Mouse (Mus musculus) MEL (cell line): ENCODE results near the gene Cyp2c55. TPM values are rescaled to one million over a fixed set of nuclear protein-coding genes. Genes with fewer than 3 reads are reported as not detected.

Experiments used
- DNase-seq: peaks from one replicate; pipeline ENCODE4 v3.0.0; 2011; ENCODE audit warnings: low read depth, low spot score
- H3K27ac ChIP-seq: 2 replicates; pipeline ENCODE4 v1.5.1; 2012; ENCODE audit warnings: low read depth, mild to moderate bottlenecking, control low read depth, low read length, moderate library complexity; ENCODE audit not compliant: control insufficient read depth
- H3K27me3 ChIP-seq, 2 experiments: fragments of 150-350 bp in 1 of 2; sonication (generic) in 1 of 2; 2 replicates each; pipeline ENCODE4 v1.6.1; 2012; ENCODE audit warnings: low read length in 2 of 2, mild to moderate bottlenecking in 2 of 2, improper control_type of control experiment in 1 of 2, moderate library complexity in 1 of 2; ENCODE audit not compliant: insufficient read depth in 2 of 2, control insufficient read depth in 1 of 2
- H3K36me3 ChIP-seq, 2 experiments: 2 replicates each; pipeline ENCODE4 v1.6.1; 2012 to 2014; ENCODE audit warnings: low read length in 2 of 2, improper control_type of control experiment in 1 of 2, inconsistent platforms in 1 of 2, mild to moderate bottlenecking in 1 of 2; ENCODE audit not compliant: insufficient read depth in 2 of 2, control insufficient read depth in 1 of 2
- H3K4me1 ChIP-seq, 2 experiments: fragments of 150-350 bp in 1 of 2; sonication (generic) in 1 of 2; 2 replicates each; pipeline ENCODE4 v1.6.1; 2012; ENCODE audit warnings: low read length in 2 of 2, improper control_type of control experiment in 1 of 2, mild to moderate bottlenecking in 1 of 2; ENCODE audit not compliant: insufficient read depth in 2 of 2, control insufficient read depth in 1 of 2
- H3K4me3 ChIP-seq, 2 experiments: fragments of 150-350 bp in 1 of 2; sonication (generic) in 1 of 2; 2 replicates each; pipeline ENCODE4 v1.5.1; 2012; ENCODE audit warnings: low read depth in 2 of 2, low read length in 2 of 2, mild to moderate bottlenecking in 2 of 2, moderate library complexity in 2 of 2, control low read depth in 1 of 2, improper control_type of control experiment in 1 of 2; ENCODE audit not compliant: control insufficient read depth in 1 of 2, insufficient read depth in 1 of 2
- H3K79me2 ChIP-seq: 2 replicates; pipeline ENCODE4 v1.6.1; 2012; ENCODE audit warnings: mild to moderate bottlenecking, low read length, moderate library complexity; ENCODE audit not compliant: control insufficient read depth, poor library complexity, insufficient read depth
- H3K9ac ChIP-seq: 2 replicates; pipeline ENCODE4 v1.6.1; 2012; ENCODE audit warnings: low read depth, mild to moderate bottlenecking, control low read depth, low read length, moderate library complexity; ENCODE audit not compliant: control insufficient read depth, poor library complexity, severe bottlenecking
- H3K9me3 ChIP-seq: fragments of 150-350 bp; sonication (generic); replicated peaks from 2 replicates; pipeline ENCODE4 v1.6.1; 2012; ENCODE audit warnings: mild to moderate bottlenecking, low read length, improper control_type of control experiment, moderate library complexity; ENCODE audit not compliant: insufficient read depth
- BHLHE40 ChIP-seq: IDR thresholded peaks from 2 replicates; pipeline ENCODE4 v1.6.1; 2012; ENCODE audit warnings: low read depth, mild to moderate bottlenecking, inconsistent platforms, low read length, improper control_type of control experiment, borderline replicate concordance
- CHD1 ChIP-seq: IDR thresholded peaks from 2 replicates; pipeline ENCODE4 v1.6.1; 2012; ENCODE audit warnings: low read depth, mild to moderate bottlenecking, inconsistent platforms, low read length, improper control_type of control experiment
- CHD2 ChIP-seq: IDR thresholded peaks from 2 replicates; pipeline ENCODE4 v1.6.1; 2011; ENCODE audit warnings: low read length, improper control_type of control experiment
- E2F4 ChIP-seq: IDR thresholded peaks from 2 replicates; pipeline ENCODE4 v1.6.1; 2011; ENCODE audit warnings: low read depth, low read length, improper control_type of control experiment, borderline replicate concordance
- EP300 ChIP-seq, 2 experiments: IDR thresholded peaks; 2 replicates each; pipeline ENCODE4 v1.6.1; 2011; ENCODE audit warnings: improper control_type of control experiment in 2 of 2, low read length in 2 of 2, low read depth in 1 of 2, mild to moderate bottlenecking in 1 of 2
- ETS1 ChIP-seq: IDR thresholded peaks from 2 replicates; pipeline ENCODE4 v1.6.1; 2012; ENCODE audit warnings: low read depth, mild to moderate bottlenecking, inconsistent platforms, low read length, improper control_type of control experiment, moderate library complexity
- GATA1 ChIP-seq: IDR thresholded peaks from 2 replicates; pipeline ENCODE4 v1.6.1; 2011; ENCODE audit warnings: low read depth, low read length, improper control_type of control experiment
- JUND ChIP-seq: IDR thresholded peaks from 2 replicates; pipeline ENCODE4 v1.6.1; 2011; ENCODE audit warnings: low read depth, mild to moderate bottlenecking, improper control_type of control experiment, low read length
- KAT2A ChIP-seq: conservative IDR thresholded peaks from 2 replicates; pipeline ENCODE4 v1.6.1; 2012; ENCODE audit warnings: low read depth, low read length, improper control_type of control experiment, inconsistent platforms
- MXI1 ChIP-seq: IDR thresholded peaks from 2 replicates; pipeline ENCODE4 v1.6.1; 2011; ENCODE audit warnings: mild to moderate bottlenecking, low read depth, low read length, improper control_type of control experiment
- MYB ChIP-seq: IDR thresholded peaks from 2 replicates; pipeline ENCODE4 v1.6.1; 2011; ENCODE audit warnings: mild to moderate bottlenecking, low read depth, low read length, improper control_type of control experiment
- MYC ChIP-seq: IDR thresholded peaks from 2 replicates; pipeline ENCODE4 v1.6.1; 2011; ENCODE audit warnings: low read depth, mild to moderate bottlenecking, low read length, improper control_type of control experiment, moderate library complexity
- NELFE ChIP-seq: IDR thresholded peaks from 2 replicates; pipeline ENCODE4 v1.6.1; 2011; ENCODE audit warnings: low read depth, low read length, improper control_type of control experiment
- POLR2A ChIP-seq, 2 experiments: IDR thresholded peaks; 2 replicates each; pipeline ENCODE4 v1.6.1; 2011 to 2012; ENCODE audit warnings: low read length in 2 of 2, mild to moderate bottlenecking in 2 of 2, control low read depth in 1 of 2, improper control_type of control experiment in 1 of 2, low read depth in 1 of 2, moderate library complexity in 1 of 2; ENCODE audit not compliant: control insufficient read depth in 1 of 2, insufficient read depth in 1 of 2, poor library complexity in 1 of 2
- RAD21 ChIP-seq: IDR thresholded peaks from 2 replicates; pipeline ENCODE4 v1.6.1; 2011; ENCODE audit warnings: mild to moderate bottlenecking, low read depth, low read length, improper control_type of control experiment
- RCOR1 ChIP-seq: IDR thresholded peaks from 2 replicates; pipeline ENCODE4 v1.6.1; 2012; ENCODE audit warnings: low read depth, mild to moderate bottlenecking, inconsistent platforms, low read length, improper control_type of control experiment
- SIN3A ChIP-seq: IDR thresholded peaks from 2 replicates; pipeline ENCODE4 v1.6.1; 2012; ENCODE audit warnings: low read length, improper control_type of control experiment, inconsistent platforms
- SMC3 ChIP-seq: IDR thresholded peaks from 2 replicates; pipeline ENCODE4 v1.6.1; 2011; ENCODE audit warnings: low read depth, low read length, improper control_type of control experiment
- ZC3H11A ChIP-seq: IDR thresholded peaks from 2 replicates; pipeline ENCODE4 v1.6.1; 2012; ENCODE audit warnings: low read depth, mild to moderate bottlenecking, inconsistent platforms, low read length, improper control_type of control experiment
- ZKSCAN1 ChIP-seq: IDR thresholded peaks from 2 replicates; pipeline ENCODE4 v1.6.1; 2012; ENCODE audit warnings: low read depth, mild to moderate bottlenecking, inconsistent platforms, low read length, improper control_type of control experiment, moderate library complexity
- ZNF384 ChIP-seq: IDR thresholded peaks from 2 replicates; pipeline ENCODE4 v1.6.1; 2012; ENCODE audit warnings: low read depth, mild to moderate bottlenecking, inconsistent platforms, low read length, improper control_type of control experiment
- polyA plus RNA-seq, 2 experiments: library from polyadenylated mRNA; stranded (reverse) in 1 of 2; unstranded in 1 of 2; fragments of >175 nt in 1 of 2; fragments of >200 nt in 1 of 2; gene quantifications; 2 replicates each; pipeline versions ENCODE4 v1.2.1 to v1.2.4; 2012; ENCODE audit warnings: low replicate concordance in 2 of 2, low read depth in 1 of 2; ENCODE audit not compliant: insufficient read length in 2 of 2, insufficient read depth in 1 of 2, missing spikeins in 1 of 2
- total RNA-seq: library from RNA; depleted of rRNA; stranded (reverse); fragments of 300-350 nt; gene quantifications from 2 replicates; pipeline ENCODE4 v1.2.3, GENCODE M21; 2012; rRNA removed

Gene Cyp2c55
- total RNA-seq (not detected in 2 replicates), polyA plus RNA-seq (not detected)

DNA sequence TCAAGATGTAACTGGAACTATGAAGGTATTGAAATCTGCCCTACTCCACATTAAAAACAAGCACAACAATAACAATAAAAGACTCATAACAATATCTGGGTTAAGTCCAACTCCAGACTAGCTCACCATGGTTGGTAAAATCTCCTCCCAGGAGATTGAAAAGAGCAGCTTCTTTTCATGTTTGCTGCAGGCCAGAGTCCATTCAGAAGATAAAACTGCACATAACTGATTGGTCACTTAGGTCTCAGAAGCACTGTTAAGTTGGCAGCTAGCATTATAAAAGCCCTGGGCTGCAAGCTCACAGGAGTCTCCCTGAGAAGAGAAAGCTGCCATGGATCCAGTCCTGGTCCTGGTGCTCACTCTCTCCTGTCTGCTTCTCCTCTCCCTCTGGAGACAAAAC lies at the start of gene Cyp2c55:
Cyp2c55 (plus strand) TSS at position 305 of the 400 bp plus-strand sequence.
- Histone ChIP-seq H3K27me3 (no peaks in the 10 kb centered on the region), H3K79me2 (no peaks in the 10 kb centered on the region), H3K27ac (no peak within 1 kb of the TSS), H3K9me3 (no peaks in the 10 kb centered on the region), H3K9ac (no peak within 1 kb of the TSS), H3K36me3 (no peaks in the 10 kb centered on the region), H3K4me3 (no peak within 1 kb of the TSS), H3K4me1 (no peaks in the 10 kb centered on the region)
- TF ChIP-seq POLR2A (IDR thresholded peaks at IDR 0.05; ENCODE audit: control insufficient read depth in 1 of 2, insufficient read depth in 1 of 2, low read depth in 1 of 2, low read length in 2 of 2, poor library complexity in 1 of 2) (no peak), MYC (no peak)
- no peak for DNase-seq

GRCm38 (mm10) chr19:38970741-38971140 lies 36.1 kb upstream of the Cyp2c55 start:
- TF ChIP-seq ETS1 = no peak
- TF ChIP-seq POLR2A (IDR thresholded peaks at IDR 0.05; ENCODE audit: control insufficient read depth in 1 of 2, insufficient read depth in 1 of 2, low read depth in 1 of 2, low read length in 2 of 2, poor library complexity in 1 of 2) = no peak
- TF ChIP-seq RCOR1 = no peak
- Histone ChIP-seq H3K79me2 (no peaks in the 10 kb centered on the region), H3K27me3 (no peaks in the 10 kb centered on the region), H3K9ac (no peak overlapping the region), H3K9me3 (no peaks in the 10 kb centered on the region), H3K27ac (no peak overlapping the region), H3K4me3 (no peak overlapping the region), H3K36me3 (peaks cover 0 to 27% of the 10 kb centered on the region in 2 experiments; a peak in 2 of 4 replicates), H3K4me1 (no peaks in the 10 kb centered on the region)
- DNase-seq = no peak

- Histone ChIP-seq H3K79me2 (no peaks in the 10 kb centered on the region), H3K9me3 (no peaks in the 10 kb centered on the region), H3K27me3 (no peaks in the 10 kb centered on the region), H3K27ac (no peak overlapping the region), H3K4me3 (no peak overlapping the region), H3K36me3 (peaks cover 0 to 15% of the 10 kb centered on the region in 2 experiments; a peak in 2 of 4 replicates), H3K4me1 (no peaks in the 10 kb centered on the region), H3K9ac (no peak overlapping the region)
- TF ChIP-seq JUND = no peak
- no peak for TF ChIP-seq RAD21
- no peak for TF ChIP-seq RCOR1
- no peak for TF ChIP-seq SIN3A
- TF ChIP-seq NELFE = no peak
- TF ChIP-seq MYC = no peak
- TF ChIP-seq ZKSCAN1 = no peak
- TF ChIP-seq ETS1 = no peak
- no peak for TF ChIP-seq GATA1
- TF ChIP-seq ZC3H11A = no peak
- no peak for TF ChIP-seq KAT2A
- TF ChIP-seq BHLHE40 = no peak
- no peak for TF ChIP-seq E2F4
- TF ChIP-seq SMC3 = no peak
- TF ChIP-seq ZNF384 = no peak
- TF ChIP-seq CHD2 = no peak
- TF ChIP-seq MYB = no peak
- TF ChIP-seq MXI1 = no peak
- no peak for TF ChIP-seq CHD1
- no peak for TF ChIP-seq EP300 (IDR thresholded peaks at IDR 0.05; ENCODE audit: low read depth in 1 of 2, low read length in 2 of 2)
- DNase-seq = no peak
Measured at GRCm38 (mm10) chr19:38972581-38972980, 34.2 kb upstream of the Cyp2c55 start.
